Mouse (Mus musculus): ENCODE measurements at regions not wholly inside any gene's neighbourhood (a gene's known extent, or its start where the extent isn't known, plus 50 kb on each side); places are given as distances from the start of the nearest gene placed in this dataset.

DNA sequence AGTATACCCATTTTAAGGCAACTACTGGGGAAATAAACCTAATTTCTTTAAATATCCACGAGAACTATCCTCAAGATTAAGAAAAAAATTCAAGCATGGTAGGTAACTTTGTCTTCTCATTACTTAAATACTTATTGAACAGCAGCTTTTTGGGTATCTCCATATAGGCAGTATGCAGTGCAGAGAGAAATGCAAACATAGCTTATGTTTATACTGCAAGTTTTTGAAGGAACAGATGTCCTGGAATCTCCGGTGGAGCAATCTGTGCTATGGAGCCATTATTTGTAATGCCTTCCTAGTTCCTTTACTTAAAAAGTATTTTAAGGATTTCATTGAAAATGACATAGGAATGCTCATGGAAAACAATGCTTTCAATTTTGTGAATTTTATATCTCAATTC lies 91.7 kb upstream of the Adgrb3 start:
- WGBS: 82% methylated on average over 2 of the region's 2 CpGs
- Histone ChIP-seq H3K27ac (no peak overlapping the region), H3K9ac (no peak overlapping the region), H3K4me2 (replicated peaks) (no peak overlapping the region), H3K27me3 (no peaks in the 10 kb centered on the region), H3K4me1 (no peaks in the 10 kb centered on the region), H3K9me3 (replicated peaks) (no peaks in the 10 kb centered on the region), H3K4me3 (no peak overlapping the region), H3K36me3 (no peaks in the 10 kb centered on the region)
- ATAC-seq (ENCODE audit: low FRiP score): no peak

DNA sequence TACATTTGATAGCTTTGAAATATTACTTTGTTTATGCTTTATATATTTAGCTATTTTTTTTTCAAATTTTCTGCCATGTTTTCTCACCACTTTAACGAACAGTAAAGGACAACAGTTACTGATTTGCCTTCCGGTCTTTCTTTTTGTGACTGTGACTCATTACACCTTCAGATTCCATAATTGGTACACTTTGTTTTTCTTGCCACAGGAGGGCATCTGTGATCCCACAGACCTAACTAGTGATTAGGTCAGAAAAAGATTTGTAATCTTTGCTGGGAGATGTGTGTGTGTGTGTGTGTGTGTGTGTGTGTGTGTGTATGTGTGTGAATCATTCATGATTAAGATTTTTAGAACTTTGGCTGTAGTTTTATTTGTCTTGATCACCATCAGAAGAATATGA lies 64.7 kb upstream of the Adgrb3 start:
- no peaks in the 10 kb centered on the region for H3K4me1 ChIP-seq
- no peak for ATAC-seq (ENCODE audit: low FRiP score)
- no peaks in the 10 kb centered on the region for H3K36me3 ChIP-seq
- no peak overlapping the region for H3K9ac ChIP-seq
- H3K27ac ChIP-seq: no peak overlapping the region
- H3K4me2 ChIP-seq (replicated peaks): no peak overlapping the region
- H3K9me3 ChIP-seq (replicated peaks): no peaks in the 10 kb centered on the region
- H3K4me3 ChIP-seq: no peak overlapping the region
- no peaks in the 10 kb centered on the region for H3K27me3 ChIP-seq
- WGBS: 78% methylated on average over 2 of the region's 2 CpGs

DNA sequence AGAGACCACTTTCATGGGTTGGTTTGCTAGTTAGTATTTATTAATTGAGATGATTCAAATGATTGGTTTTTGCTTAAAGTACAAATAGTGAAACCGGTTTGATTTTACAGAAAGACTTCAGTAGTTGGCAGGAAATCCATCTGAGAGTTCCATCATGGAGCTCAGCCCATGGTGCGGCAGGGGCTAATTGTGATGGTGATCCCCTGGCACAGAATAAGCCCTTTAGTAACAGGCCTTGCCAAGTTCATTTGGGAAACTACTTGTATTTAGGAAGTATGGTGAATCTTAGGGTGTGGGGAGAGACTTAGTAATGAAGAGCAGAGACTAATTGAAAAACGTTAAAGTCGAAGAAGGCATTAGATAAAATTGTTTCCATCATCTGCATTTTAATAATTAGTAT lies 63.5 kb upstream of the Adgrb3 start:
- H3K27ac ChIP-seq: no peak overlapping the region
- 0 out of 2 replicates have a peak, but pooled peaks have one; percentile 42 for ATAC-seq (ENCODE audit: low FRiP score)

DNA sequence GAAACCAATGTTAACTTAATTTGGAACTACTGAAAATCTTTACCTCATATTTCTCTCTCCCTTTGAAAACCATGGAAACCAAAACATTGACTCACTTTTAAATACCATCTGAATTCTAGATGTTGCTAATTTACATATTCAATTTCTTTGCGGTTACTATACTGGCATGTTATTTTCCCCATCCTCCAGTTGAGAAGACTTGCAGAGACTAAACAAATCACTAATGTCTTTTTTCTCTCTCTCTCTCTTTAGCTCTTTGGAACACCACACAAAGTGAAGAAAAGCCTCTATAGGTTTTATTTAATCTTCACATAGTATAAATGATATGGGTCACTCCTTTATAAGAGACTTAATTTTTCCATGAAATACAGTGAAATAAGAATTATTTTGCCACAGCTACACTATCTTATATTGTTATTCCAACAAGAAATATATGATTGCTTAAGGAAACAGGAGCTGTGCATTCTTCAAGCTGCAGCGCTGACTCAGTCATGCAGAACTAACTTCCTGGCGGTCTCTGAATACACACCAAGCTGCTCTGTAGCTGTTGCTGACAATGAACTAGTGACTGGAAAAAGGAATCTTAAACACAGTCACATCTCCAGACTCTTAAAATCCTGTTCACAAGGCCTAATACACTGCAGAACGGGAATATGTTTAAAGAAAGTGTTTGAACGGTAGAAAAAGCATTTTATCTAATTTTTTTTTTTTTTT lies 62.7 kb upstream of the Adgrb3 start:
- H3K9ac ChIP-seq: no peak overlapping the region
- no peaks in the 10 kb centered on the region for H3K36me3 ChIP-seq
- no peaks in the 10 kb centered on the region for H3K27me3 ChIP-seq
- no peak overlapping the region for H3K27ac ChIP-seq
- no peaks in the 10 kb centered on the region for H3K9me3 ChIP-seq (replicated peaks)
- WGBS: 35% methylated on average over 5 of the region's 5 CpGs
- no peaks in the 10 kb centered on the region for H3K4me1 ChIP-seq
- H3K4me2 ChIP-seq (replicated peaks): no peak overlapping the region; the same call in 1 of the 2 replicates
- peak; percentile 89 for ATAC-seq (ENCODE audit: low FRiP score)
- H3K4me3 ChIP-seq: no peak overlapping the region

More for the DNA sequence above, 63.5 kb upstream of the Adgrb3 start:
- no peak overlapping the region for H3K9ac ChIP-seq
- no peak overlapping the region for H3K4me3 ChIP-seq
- WGBS: 62% methylated on average over 4 of the region's 4 CpGs
- H3K9me3 ChIP-seq (replicated peaks): no peaks in the 10 kb centered on the region
- no peaks in the 10 kb centered on the region for H3K27me3 ChIP-seq
- H3K4me1 ChIP-seq: no peaks in the 10 kb centered on the region
- no peaks in the 10 kb centered on the region for H3K36me3 ChIP-seq
- H3K4me2 ChIP-seq (replicated peaks): no peak overlapping the region

- H3K9me3 ChIP-seq (replicated peaks): no peaks in the 10 kb centered on the region
- ATAC-seq (ENCODE audit: low FRiP score): no peak
- WGBS: 90% methylated on average over 1 of the region's 1 CpGs
These were observed 58.5 kb upstream of the Adgrb3 start for GRCm38 (mm10) chr1:25888004-25888403.

DNA sequence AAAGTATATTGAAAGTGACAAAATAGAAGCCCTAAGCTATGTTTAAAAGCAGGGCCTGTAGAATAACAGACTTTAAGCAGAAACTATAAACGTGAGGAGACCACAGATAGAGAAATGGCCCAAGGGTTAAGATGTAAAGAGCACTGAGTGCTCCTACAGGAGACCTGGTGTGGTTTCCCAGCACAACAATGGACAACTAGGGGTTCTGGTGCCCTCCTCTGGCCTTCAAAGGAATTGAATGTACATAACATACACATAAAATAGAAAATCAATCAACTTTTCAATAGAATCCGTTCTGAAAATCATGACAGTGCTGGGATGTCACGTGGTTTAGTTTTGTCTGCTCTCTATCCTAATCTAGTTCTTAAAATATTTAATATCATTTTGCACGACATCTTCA lies 55.5 kb upstream of the Adgrb3 start:
- Histone ChIP-seq H3K4me1 (no peaks in the 10 kb centered on the region), H3K36me3 (no peaks in the 10 kb centered on the region), H3K27ac (no peak overlapping the region), H3K27me3 (no peaks in the 10 kb centered on the region), H3K4me2 (replicated peaks) (no peak overlapping the region), H3K4me3 (no peak overlapping the region), H3K9me3 (replicated peaks) (no peaks in the 10 kb centered on the region), H3K9ac (no peak overlapping the region)
- ATAC-seq (ENCODE audit: low FRiP score): no peak
- WGBS: 67% methylated on average over 4 of the region's 4 CpGs

More at GRCm38 (mm10) chr1:25888004-25888403, 58.5 kb upstream of the Adgrb3 start:
- Histone ChIP-seq H3K27ac (no peak overlapping the region), H3K36me3 (no peaks in the 10 kb centered on the region), H3K4me1 (no peaks in the 10 kb centered on the region), H3K27me3 (no peaks in the 10 kb centered on the region), H3K4me3 (no peak overlapping the region), H3K4me2 (replicated peaks) (no peak overlapping the region), H3K9ac (no peak overlapping the region)
